Mouse (Mus musculus): ENCODE data around the gene Slc23a4. TPM values are rescaled to one million over a fixed set of nuclear protein-coding genes. Genes with fewer than 3 reads are reported as not detected.

Slc23a4 gene
- polyA plus RNA-seq, 1 experiment from 2014 or later = 0.33 TPM

GRCm38 (mm10) chr6:34939451-34939850 lies 48.8 kb downstream of the Slc23a4 start:
- no peak overlapping the region for H3K27ac ChIP-seq (ENCODE audit: poor library complexity, severe bottlenecking)
- 0 out of 2 replicates have a peak, but pooled peaks cover 3% of the 10 kb centered on the region for H3K27me3 ChIP-seq (replicated peaks)
- H3K4me3 ChIP-seq = no peak overlapping the region
- H3K4me1 ChIP-seq (replicated peaks) = no peaks in the 10 kb centered on the region
- ATAC-seq (ENCODE audit: insufficient number of reproducible peaks, low FRiP score) = no peak
- H3K9me3 ChIP-seq (replicated peaks) = no peaks in the 10 kb centered on the region
- WGBS = 84% methylated on average over 8 of the region's 8 CpGs
- H3K4me2 ChIP-seq = no peak overlapping the region
- H3K36me3 ChIP-seq = no peaks in the 10 kb centered on the region
- no peak overlapping the region for H3K9ac ChIP-seq

GRCm38 (mm10) chr6:34938929-34939325 lies 49.3 kb downstream of the Slc23a4 start:
- Histone ChIP-seq H3K36me3 (no peaks in the 10 kb centered on the region), H3K27ac (ENCODE audit: poor library complexity, severe bottlenecking) (no peak overlapping the region), H3K9ac (no peak overlapping the region), H3K9me3 (replicated peaks) (no peaks in the 10 kb centered on the region), H3K4me3 (no peak overlapping the region), H3K4me1 (replicated peaks) (no peaks in the 10 kb centered on the region), H3K4me2 (no peak overlapping the region), H3K27me3 (replicated peaks) (peaks cover 3% of the 10 kb centered on the region; the same call in 1 of the 2 replicates)
- no peak for ATAC-seq (ENCODE audit: insufficient number of reproducible peaks, low FRiP score)
- WGBS = 25% methylated on average over 4 of the region's 4 CpGs

- no peaks in the 10 kb centered on the region for H3K4me1 ChIP-seq (replicated peaks)
- H3K27me3 ChIP-seq (replicated peaks) = peaks cover 3% of the 10 kb centered on the region; the same call in 1 of the 2 replicates
- H3K36me3 ChIP-seq = no peaks in the 10 kb centered on the region
- no peak overlapping the region for H3K4me2 ChIP-seq
- no peak overlapping the region for H3K9ac ChIP-seq
- no peak overlapping the region for H3K4me3 ChIP-seq
- no peaks in the 10 kb centered on the region for H3K9me3 ChIP-seq (replicated peaks)
- whole genome bisulfite sequencing = 67% methylated on average over 7 of the region's 7 CpGs
- H3K27ac ChIP-seq (ENCODE audit: poor library complexity, severe bottlenecking) = no peak overlapping the region
- no peak for ATAC-seq (ENCODE audit: insufficient number of reproducible peaks, low FRiP score)
Observed at GRCm38 (mm10) chr6:34938280-34938928, 49.8 kb downstream of the Slc23a4 start.

- Histone ChIP-seq H3K4me3 (no peak overlapping the region), H3K9me3 (replicated peaks) (no peaks in the 10 kb centered on the region), H3K36me3 (no peaks in the 10 kb centered on the region), H3K9ac (no peak overlapping the region), H3K4me1 (replicated peaks) (no peaks in the 10 kb centered on the region), H3K4me2 (no peak overlapping the region), H3K27me3 (replicated peaks) (no peaks in the 10 kb centered on the region; the same call in 1 of the 2 replicates), H3K27ac (ENCODE audit: poor library complexity, severe bottlenecking) (no peak overlapping the region)
- no peak for ATAC-seq (ENCODE audit: insufficient number of reproducible peaks, low FRiP score)
- WGBS = 64% methylated on average over 5 of the region's 5 CpGs
Observed at GRCm38 (mm10) chr6:34936743-34937142, 51.5 kb downstream of the Slc23a4 start.

GRCm38 (mm10) chr6:34932633-34933032 lies 55.6 kb downstream of the Slc23a4 start:
- ATAC-seq (ENCODE audit: insufficient number of reproducible peaks, low FRiP score) = no peak
- no peak overlapping the region for H3K27ac ChIP-seq (ENCODE audit: poor library complexity, severe bottlenecking)

GRCm38 (mm10) chr6:34927594-34927993 lies 60.6 kb downstream of the Slc23a4 start:
- Histone ChIP-seq H3K27me3 (replicated peaks) (no peaks in the 10 kb centered on the region), H3K36me3 (no peaks in the 10 kb centered on the region), H3K4me2 (no peak overlapping the region), H3K4me1 (replicated peaks) (no peaks in the 10 kb centered on the region), H3K9me3 (replicated peaks) (no peaks in the 10 kb centered on the region), H3K4me3 (no peak overlapping the region), H3K9ac (no peak overlapping the region), H3K27ac (ENCODE audit: poor library complexity, severe bottlenecking) (no peak overlapping the region)
- 92% methylated on average over 8 of the region's 8 CpGs for WGBS
- no peak for ATAC-seq (ENCODE audit: insufficient number of reproducible peaks, low FRiP score)

More at GRCm38 (mm10) chr6:34932633-34933032, 55.6 kb downstream of the Slc23a4 start:
- Histone ChIP-seq H3K4me3 (no peak overlapping the region), H3K9ac (no peak overlapping the region), H3K9me3 (replicated peaks) (no peaks in the 10 kb centered on the region), H3K27me3 (replicated peaks) (no peaks in the 10 kb centered on the region; the same call in 1 of the 2 replicates), H3K36me3 (no peaks in the 10 kb centered on the region), H3K4me2 (no peak overlapping the region), H3K4me1 (replicated peaks) (no peaks in the 10 kb centered on the region)
- 74% methylated on average over 1 of the region's 1 CpGs for WGBS

- Histone ChIP-seq H3K4me2 (no peak overlapping the region), H3K27ac (ENCODE audit: poor library complexity, severe bottlenecking) (no peak overlapping the region), H3K36me3 (no peaks in the 10 kb centered on the region), H3K4me3 (no peak overlapping the region), H3K4me1 (replicated peaks) (no peaks in the 10 kb centered on the region), H3K9me3 (replicated peaks) (no peaks in the 10 kb centered on the region), H3K27me3 (replicated peaks) (no peaks in the 10 kb centered on the region), H3K9ac (no peak overlapping the region)
- no peak for ATAC-seq (ENCODE audit: insufficient number of reproducible peaks, low FRiP score)
- WGBS = 39% methylated on average over 4 of the region's 4 CpGs
Observed at GRCm38 (mm10) chr6:34927156-34927555, 61.0 kb downstream of the Slc23a4 start.

- ATAC-seq (ENCODE audit: insufficient number of reproducible peaks, low FRiP score) = peak; percentile 73
- H3K4me2 ChIP-seq = no peak overlapping the region
- peaks cover 10% of the 10 kb centered on the region; the same call in 1 of the 2 replicates for H3K4me1 ChIP-seq (replicated peaks)
- H3K4me3 ChIP-seq = no peak overlapping the region
- H3K36me3 ChIP-seq = no peaks in the 10 kb centered on the region
- no peaks in the 10 kb centered on the region for H3K9me3 ChIP-seq (replicated peaks)
- no peak overlapping the region for H3K9ac ChIP-seq
- H3K27ac ChIP-seq (ENCODE audit: poor library complexity, severe bottlenecking) = no peak overlapping the region
- 41% methylated on average over 14 of the region's 14 CpGs for WGBS
- H3K27me3 ChIP-seq (replicated peaks) = no peaks in the 10 kb centered on the region
Observed at GRCm38 (mm10) chr6:34921941-34922340, 66.3 kb downstream of the Slc23a4 start.

- Histone ChIP-seq H3K27me3 (replicated peaks) (no peaks in the 10 kb centered on the region), H3K4me3 (no peak overlapping the region), H3K4me1 (replicated peaks) (peaks cover 13% of the 10 kb centered on the region; the same call in 1 of the 2 replicates), H3K36me3 (no peaks in the 10 kb centered on the region), H3K4me2 (no peak overlapping the region), H3K9ac (no peak overlapping the region), H3K9me3 (replicated peaks) (no peaks in the 10 kb centered on the region), H3K27ac (ENCODE audit: poor library complexity, severe bottlenecking) (no peak overlapping the region)
- no peak for ATAC-seq (ENCODE audit: insufficient number of reproducible peaks, low FRiP score)
- 93% methylated on average over 12 of the region's 12 CpGs for WGBS
Observed at GRCm38 (mm10) chr6:34920631-34921030, 67.6 kb downstream of the Slc23a4 start.

- no peaks in the 10 kb centered on the region for H3K9me3 ChIP-seq (replicated peaks)
- no peak for ATAC-seq (ENCODE audit: insufficient number of reproducible peaks, low FRiP score)
Observed at GRCm38 (mm10) chr6:34919956-34920355, 68.2 kb downstream of the Slc23a4 start, which contains the start of gene Stra8. Gene Stra8, plus strand, starts transcription at chr6:34920163.

GRCm38 (mm10) chr6:34919146-34919545 lies 69.1 kb downstream of the Slc23a4 start:
- H3K27ac ChIP-seq (ENCODE audit: poor library complexity, severe bottlenecking) = no peak overlapping the region
- no peaks in the 10 kb centered on the region for H3K9me3 ChIP-seq (replicated peaks)
- 86% methylated on average over 7 of the region's 7 CpGs for WGBS
- no peak overlapping the region for H3K4me3 ChIP-seq
- H3K9ac ChIP-seq = no peak overlapping the region
- H3K4me1 ChIP-seq (replicated peaks) = peaks cover 13% of the 10 kb centered on the region; the same call in 1 of the 2 replicates
- no peak overlapping the region for H3K4me2 ChIP-seq
- no peaks in the 10 kb centered on the region for H3K36me3 ChIP-seq
- ATAC-seq (ENCODE audit: insufficient number of reproducible peaks, low FRiP score) = no peak
- H3K27me3 ChIP-seq (replicated peaks) = no peaks in the 10 kb centered on the region

More at GRCm38 (mm10) chr6:34919956-34920355, 68.2 kb downstream of the Slc23a4 start, which contains the start of gene Stra8:
- no peak within 1 kb of the TSS for H3K4me2 ChIP-seq
- H3K4me3 ChIP-seq = no peak within 1 kb of the TSS
- 44% methylated on average over 10 of the region's 10 CpGs for WGBS
- H3K4me1 ChIP-seq (replicated peaks) = peaks cover 13% of the 10 kb centered on the region; the same call in 1 of the 2 replicates
- H3K36me3 ChIP-seq = no peaks in the 10 kb centered on the region
- no peak within 1 kb of the TSS for H3K9ac ChIP-seq
- H3K27ac ChIP-seq (ENCODE audit: poor library complexity, severe bottlenecking) = no peak within 1 kb of the TSS
- H3K27me3 ChIP-seq (replicated peaks) = no peaks in the 10 kb centered on the region
